Comparison of ENCODE assay signal across 23 mouse cellular contexts in the genomic region with DNA sequence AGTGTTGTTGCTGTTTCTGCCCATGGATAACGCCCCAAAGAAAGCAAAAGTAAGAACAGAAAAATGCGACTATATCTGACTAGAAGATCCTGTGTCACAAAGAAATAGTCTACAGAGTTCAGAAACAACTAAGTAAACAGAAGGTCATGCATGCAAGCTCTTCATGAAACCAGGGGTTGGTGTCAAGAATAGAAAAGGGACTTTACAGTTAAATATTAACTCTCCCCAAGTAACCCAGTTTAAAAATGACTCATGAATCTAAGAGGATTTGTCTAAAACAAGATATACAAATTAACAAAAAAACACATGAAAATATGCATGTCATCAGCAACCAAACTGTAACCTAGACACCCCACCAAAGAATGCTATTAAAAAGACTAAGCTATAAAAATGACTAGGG.
DNase-seq lines count a peak whose midpoint lies in the region; ATAC-seq and TF ChIP-seq lines count a peak whose summit lies in the region.
"Had no signal": no experiment of that assay in that cellular context is flagged by ENCODE, and none has a peak within 500 bp of the region (broad histone marks: within the 10 kb centered on the region; RNA-seq: fewer than 3 reads in every experiment).

No protein-coding gene starts in this region.

- H3K36me3 ChIP-seq in intestine, embryonic 16.5 days (ENCODE audit: control insufficient read depth, insufficient read depth, low read length): no peaks in the 10 kb centered on the region
- H3K36me3 ChIP-seq in intestine, embryonic 15.5 days: no peaks in the 10 kb centered on the region
- no peaks in the 10 kb centered on the region for H3K36me3 ChIP-seq in liver, adult 2 months (ENCODE audit: control insufficient read depth, insufficient read depth, low read length)
- H3K36me3 ChIP-seq in liver, postnatal 0 days (replicated peaks; ENCODE audit: insufficient read depth, low read length): no peaks in the 10 kb centered on the region
- H3K36me3 ChIP-seq in hindbrain, embryonic 12.5 days: no peaks in the 10 kb centered on the region
- H3K36me3 ChIP-seq: heart, embryonic 12.5 days; heart, embryonic 15.5 days; hindbrain, embryonic 10.5 days had no signal

- no peak overlapping the region for H3K27ac ChIP-seq in intestine, embryonic 16.5 days (ENCODE audit: low read length)
- no peak overlapping the region for H3K27ac ChIP-seq in intestine, embryonic 15.5 days
- no peak overlapping the region for H3K27ac ChIP-seq in liver, adult 2 months (replicated peaks; ENCODE audit: insufficient read depth, low read depth, low read length)
- H3K27ac ChIP-seq in liver, postnatal 0 days (ENCODE audit: low read depth): no peak overlapping the region
- H3K27ac ChIP-seq in hindbrain, embryonic 12.5 days: no peak overlapping the region
- H3K27ac ChIP-seq: heart, embryonic 15.5 days; hindbrain, embryonic 10.5 days; hindbrain, embryonic 14.5 days; hindbrain, postnatal 0 days had no signal

- no peak overlapping the region for H3K9ac ChIP-seq in intestine, embryonic 16.5 days (ENCODE audit: low read depth, low read length)
- H3K9ac ChIP-seq in intestine, embryonic 15.5 days: no peak overlapping the region
- H3K9ac ChIP-seq in liver, adult 2 months (ENCODE audit: low read depth, low read length): no peak overlapping the region
- no peak overlapping the region for H3K9ac ChIP-seq in liver, postnatal 0 days (replicated peaks)
- no peak overlapping the region for H3K9ac ChIP-seq in hindbrain, embryonic 12.5 days
- H3K9ac ChIP-seq: forebrain, postnatal 0 days; heart, embryonic 12.5 days; heart, embryonic 15.5 days; hindbrain, embryonic 14.5 days had no signal

- H3K4me2 ChIP-seq in intestine, embryonic 16.5 days (ENCODE audit: low read depth, low read length): no peak overlapping the region
- H3K4me2 ChIP-seq in intestine, embryonic 15.5 days (replicated peaks): no peak overlapping the region
- H3K4me2 ChIP-seq in liver, postnatal 0 days (ENCODE audit: low read depth, low read length): no peak overlapping the region
- H3K4me2 ChIP-seq in hindbrain, embryonic 12.5 days (replicated peaks): no peak overlapping the region
- H3K4me2 ChIP-seq: heart, embryonic 12.5 days; heart, embryonic 15.5 days; hindbrain, embryonic 14.5 days had no signal

- 83% methylated on average over 2 of the region's 2 CpGs for WGBS in intestine, embryonic 16.5 days
- WGBS in intestine, embryonic 15.5 days: 78% methylated on average over 2 of the region's 2 CpGs
- 78% methylated on average over 2 of the region's 2 CpGs for WGBS in liver, adult 2 months
- WGBS in liver, postnatal 0 days (ENCODE audit: insufficient replicate concordance): 72% methylated on average over 2 of the region's 2 CpGs
- 86% methylated on average over 2 of the region's 2 CpGs for WGBS in hindbrain, embryonic 12.5 days

- no peaks in the 10 kb centered on the region for H3K27me3 ChIP-seq in intestine, embryonic 16.5 days (replicated peaks; ENCODE audit: control insufficient read depth, insufficient read depth, low read length)
- H3K27me3 ChIP-seq in intestine, embryonic 15.5 days (replicated peaks): no peaks in the 10 kb centered on the region
- H3K27me3 ChIP-seq in liver, adult 2 months (ENCODE audit: control insufficient read depth, insufficient read depth, low read length): no peaks in the 10 kb centered on the region
- no peaks in the 10 kb centered on the region for H3K27me3 ChIP-seq in liver, postnatal 0 days (ENCODE audit: insufficient read depth, low read length)
- no peaks in the 10 kb centered on the region for H3K27me3 ChIP-seq in hindbrain, embryonic 12.5 days
- H3K27me3 ChIP-seq: heart, embryonic 12.5 days; heart, embryonic 15.5 days had no signal

- TF ChIP-seq POLR2A in liver, adult 2 months (IDR thresholded peaks at IDR 0.05; ENCODE audit: extremely low read depth, insufficient read depth, low read length): no peak

- ATAC-seq in intestine, embryonic 16.5 days: peak; percentile 52; the same call in 1 of the 2 replicates
- ATAC-seq in intestine, embryonic 15.5 days: no peak
- ATAC-seq in liver, postnatal 0 days: no peak
- ATAC-seq in hindbrain, embryonic 12.5 days (ENCODE audit: low FRiP score): no peak
- ATAC-seq: forebrain, embryonic 14.5 days; forebrain, postnatal 0 days; hindbrain, postnatal 0 days had no signal

- no peak for TF ChIP-seq EP300 in liver, postnatal 0 days (IDR thresholded peaks at IDR 0.05; ENCODE audit: low read depth)

- no peak overlapping the region for H3K4me3 ChIP-seq in intestine, embryonic 16.5 days (ENCODE audit: low read length)
- no peak overlapping the region for H3K4me3 ChIP-seq in intestine, embryonic 15.5 days (replicated peaks)
- no peak overlapping the region for H3K4me3 ChIP-seq in liver, adult 2 months (ENCODE audit: insufficient read depth, low read depth, low read length)
- no peak overlapping the region for H3K4me3 ChIP-seq in liver, postnatal 0 days (ENCODE audit: low read depth, low read length)
- H3K4me3 ChIP-seq in hindbrain, embryonic 12.5 days: no peak overlapping the region
- H3K4me3 ChIP-seq: heart, embryonic 12.5 days; heart, embryonic 15.5 days; hindbrain, embryonic 10.5 days had no signal

- no peaks in the 10 kb centered on the region for H3K4me1 ChIP-seq in intestine, embryonic 16.5 days (ENCODE audit: control insufficient read depth, insufficient read depth, low read length)
- H3K4me1 ChIP-seq in intestine, embryonic 15.5 days (replicated peaks): no peaks in the 10 kb centered on the region
- H3K4me1 ChIP-seq in liver, adult 2 months (ENCODE audit: control insufficient read depth, insufficient read depth, low read length): no peaks in the 10 kb centered on the region
- H3K4me1 ChIP-seq in liver, postnatal 0 days (ENCODE audit: insufficient read depth): no peaks in the 10 kb centered on the region
- H3K4me1 ChIP-seq in hindbrain, embryonic 12.5 days: no peaks in the 10 kb centered on the region
- H3K4me1 ChIP-seq: heart, embryonic 12.5 days; heart, embryonic 15.5 days; hindbrain, embryonic 10.5 days had no signal

- peak; percentile 51 for DNase-seq in liver, adult 2 months (ENCODE audit: extremely low read depth, low read depth, low spot score)
- no peak for DNase-seq in liver, postnatal 0 days
- DNase-seq in induced T-regulatory cell, adult 2 months (ENCODE audit: low read depth): peak; percentile 17
- DNase-seq: adrenal gland, postnatal 10 days; adrenal gland, postnatal 36 days; B cell, adult 2 months; cerebellum, adult 18-20 months; cerebellum, adult 9-10 months; cerebellum, postnatal 14 days; forebrain, postnatal 0 days; gastrocnemius, postnatal 25 days; heart, adult 18-20 months; heart, postnatal 10 days; heart, postnatal 36 days had no signal

- no peak for TF ChIP-seq CTCF in liver, adult 2 months (IDR thresholded peaks at IDR 0.05; ENCODE audit: low read depth, low read length)
- TF ChIP-seq CTCF in liver, postnatal 0 days (IDR thresholded peaks at IDR 0.05; ENCODE audit: low read depth): no peak

- no peaks in the 10 kb centered on the region for H3K9me3 ChIP-seq in intestine, embryonic 16.5 days (ENCODE audit: control insufficient read depth, low read length)
- no peaks in the 10 kb centered on the region for H3K9me3 ChIP-seq in intestine, embryonic 15.5 days
- no peaks in the 10 kb centered on the region for H3K9me3 ChIP-seq in liver, postnatal 0 days (ENCODE audit: low read length)
- no peaks in the 10 kb centered on the region for H3K9me3 ChIP-seq in hindbrain, embryonic 12.5 days (replicated peaks)
- H3K9me3 ChIP-seq: heart, embryonic 12.5 days; heart, embryonic 15.5 days; hindbrain, embryonic 10.5 days had no signal

- H3K79me2 ChIP-seq in liver, adult 2 months (ENCODE audit: control insufficient read depth, insufficient read depth, low read length): no peaks in the 10 kb centered on the region
